Mouse (Mus musculus) right cerebral cortex, adult 2 months (tissue): ENCODE measurements at regions not wholly inside any gene's neighbourhood (a gene's known extent, or its start where the extent isn't known, plus 50 kb on each side); places are given as distances from the start of the nearest gene placed in this dataset.

Experiments
- DNase-seq, 2 experiments: peaks; one replicate each; pipeline ENCODE4 v3.0.0; 2021 to 2022; ENCODE audit warnings: low spot score in 2 of 2

GRCm38 (mm10) chr17:9764041-9764606 is 94.6 kb upstream of the Pabpc6 start:
- no peak for DNase-seq

GRCm38 (mm10) chr17:9763110-9763509 is 93.6 kb upstream of the Pabpc6 start:
- DNase-seq, result no peak

- DNase-seq, result no peak
Measured at GRCm38 (mm10) chr17:9762436-9762835, 92.9 kb upstream of the Pabpc6 start.

- DNase-seq, result no peak
Measured at GRCm38 (mm10) chr17:9760706-9761059, 91.2 kb upstream of the Pabpc6 start.

GRCm38 (mm10) chr17:9760026-9760705 is 90.6 kb upstream of the Pabpc6 start:
- no peak for DNase-seq

- DNase-seq, result no peak
Measured at GRCm38 (mm10) chr17:9759421-9759852, 89.9 kb upstream of the Pabpc6 start.

GRCm38 (mm10) chr17:9757725-9758251 is 88.3 kb upstream of the Pabpc6 start:
- no peak for DNase-seq

GRCm38 (mm10) chr17:9756675-9757074 is 87.2 kb upstream of the Pabpc6 start:
- no peak for DNase-seq

GRCm38 (mm10) chr17:9756196-9756595 is 86.7 kb upstream of the Pabpc6 start:
- DNase-seq, result peak in 1 of 2 experiments; percentile 80

- no peak for DNase-seq
Measured at GRCm38 (mm10) chr17:9755576-9755975, 86.1 kb upstream of the Pabpc6 start.

GRCm38 (mm10) chr17:9754884-9755405 is 85.4 kb upstream of the Pabpc6 start:
- DNase-seq, result no peak

- DNase-seq, result no peak
Measured at GRCm38 (mm10) chr17:9752848-9753247, 83.3 kb upstream of the Pabpc6 start.

GRCm38 (mm10) chr17:9751348-9752170 is 82.0 kb upstream of the Pabpc6 start:
- no peak for DNase-seq

- no peak for DNase-seq
Measured at GRCm38 (mm10) chr17:9750046-9750445, 80.5 kb upstream of the Pabpc6 start.

- no peak for DNase-seq
Measured at GRCm38 (mm10) chr17:9749301-9749700, 79.8 kb upstream of the Pabpc6 start.

GRCm38 (mm10) chr17:9747893-9748292 is 78.4 kb upstream of the Pabpc6 start:
- DNase-seq, result no peak

- no peak for DNase-seq
Measured at GRCm38 (mm10) chr17:9743342-9743741, 73.8 kb upstream of the Pabpc6 start.

GRCm38 (mm10) chr17:9741321-9741720 is 71.8 kb upstream of the Pabpc6 start:
- no peak for DNase-seq

- no peak for DNase-seq
Measured at GRCm38 (mm10) chr17:9729020-9729419, 59.5 kb upstream of the Pabpc6 start.

- DNase-seq, result peak; percentile 28 to 30
Measured at GRCm38 (mm10) chr17:9725704-9726469, 56.4 kb upstream of the Pabpc6 start.

GRCm38 (mm10) chr17:9723484-9723883 is 54.0 kb upstream of the Pabpc6 start:
- DNase-seq, result no peak

GRCm38 (mm10) chr17:9722709-9723108 is 53.2 kb upstream of the Pabpc6 start:
- DNase-seq, result no peak
